Mouse (Mus musculus) ovary, adult 18-20 months (tissue): ENCODE results near the gene Rabac1.

Experiments used
- DNase-seq: peaks from one replicate; pipeline ENCODE4 v3.0.0; 2022; ENCODE audit warnings: low spot score, mixed read lengths

The Rabac1 gene

GRCm38 (mm10) chr7:24980439-24980838 lies 7.9 kb upstream of the Rabac1 start:
- no peak for DNase-seq

GRCm38 (mm10) chr7:24978781-24979180 lies 6.2 kb upstream of the Rabac1 start:
- no peak for DNase-seq

- DNase-seq: no peak
Observed at GRCm38 (mm10) chr7:24974893-24975595, 2.5 kb upstream of the Rabac1 start.

DNA sequence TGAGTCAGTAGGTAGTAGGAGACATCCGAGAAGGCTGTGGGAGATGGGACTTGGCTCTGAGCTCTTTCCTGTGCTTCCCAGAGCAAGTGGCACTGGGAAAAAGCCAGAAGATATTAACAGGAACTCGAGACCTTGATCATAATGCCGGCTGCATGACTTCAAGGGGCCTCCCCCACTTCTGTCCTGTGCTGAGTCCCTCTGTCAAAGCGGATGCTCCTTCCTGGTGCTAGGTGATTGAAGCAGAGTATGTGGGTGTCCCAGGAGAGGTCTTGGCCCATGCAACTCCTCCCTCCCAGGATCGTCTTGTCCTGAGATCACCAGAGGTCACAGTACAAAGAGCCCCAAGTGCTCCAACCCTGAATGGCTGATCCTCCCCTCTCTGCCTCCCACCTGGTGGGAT lies 1.3 kb upstream of the Rabac1 start:
- no peak for DNase-seq

- DNase-seq: no peak
Observed at GRCm38 (mm10) chr7:24973208-24973607, 654 bp upstream of the Rabac1 start.

DNA sequence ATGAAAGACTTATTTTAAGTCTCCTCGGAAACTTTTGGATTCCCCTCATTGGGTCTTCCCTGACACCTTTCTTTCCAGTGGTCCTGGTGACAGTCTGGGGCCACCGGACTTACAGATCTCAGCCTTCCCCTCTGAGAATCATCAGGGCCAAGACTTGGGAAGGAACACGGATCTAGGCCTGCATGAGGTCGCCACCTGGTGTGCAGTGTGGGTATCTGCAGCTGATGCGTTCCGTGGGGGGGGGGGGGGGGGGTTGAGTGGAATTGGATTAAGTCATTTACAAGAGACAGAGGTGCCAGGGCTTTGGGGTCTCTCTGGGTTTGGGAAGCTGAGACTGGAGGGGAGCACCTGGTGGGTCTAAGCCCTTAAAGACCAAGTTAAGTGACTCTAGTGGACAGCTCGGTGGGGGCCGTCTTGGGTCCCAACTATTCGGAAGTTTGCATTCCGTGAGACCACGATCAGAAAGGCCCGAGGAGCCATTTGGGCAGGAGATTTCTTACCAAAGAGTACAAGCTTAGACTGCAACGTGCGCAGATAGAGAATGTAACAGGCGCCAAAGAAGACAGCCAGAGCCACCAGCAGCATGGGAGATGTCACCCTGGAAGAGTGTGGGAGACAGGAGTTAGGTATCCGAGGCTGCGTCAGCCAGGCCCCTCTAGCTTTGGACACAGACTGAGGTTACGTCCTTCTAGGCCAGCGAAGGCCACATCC lies 1.1 kb downstream of the Rabac1 start:
- no peak for DNase-seq

GRCm38 (mm10) chr7:24970341-24970740 lies 2.2 kb downstream of the Rabac1 start:
- no peak for DNase-seq

DNA sequence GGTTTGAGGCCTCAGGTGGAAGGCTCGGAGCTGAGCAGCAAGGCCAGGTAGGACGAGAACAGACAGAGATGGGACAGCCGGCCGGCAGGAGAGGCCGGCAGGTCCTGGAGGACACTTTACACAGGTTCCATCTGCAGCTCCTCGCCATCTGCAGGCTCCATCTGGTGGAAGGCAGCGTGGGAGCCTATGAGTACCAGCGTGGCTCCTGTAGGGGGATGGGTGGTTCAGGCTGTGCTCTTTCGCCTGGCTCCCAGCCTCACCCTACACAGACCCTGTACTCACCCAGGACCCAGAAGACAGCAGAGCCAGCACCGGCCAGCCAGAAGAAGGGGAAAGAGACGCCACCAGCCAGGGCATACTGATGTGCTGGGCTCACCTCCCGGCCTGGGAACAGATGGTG lies 2.7 kb downstream of the Rabac1 start:
- no peak for DNase-seq

DNA sequence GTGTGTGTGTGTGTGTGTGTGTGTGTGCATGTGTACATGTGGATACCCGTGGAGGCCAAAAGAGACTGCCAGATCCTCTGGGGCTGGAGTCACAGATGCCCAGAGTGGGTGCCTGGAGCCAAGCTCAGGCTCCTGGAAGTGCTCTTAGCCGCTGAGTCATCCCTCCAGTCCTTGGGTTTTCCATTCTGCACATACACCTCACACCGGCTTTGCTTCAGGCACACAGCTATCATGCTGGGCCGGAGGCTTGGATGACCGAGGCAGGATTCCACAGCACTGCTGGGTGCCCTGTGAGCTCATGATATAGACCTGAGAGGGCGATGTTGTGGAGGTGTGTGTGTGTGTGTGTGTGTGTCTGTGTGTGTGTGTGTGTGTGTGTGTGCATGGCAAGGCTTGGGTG lies 4.1 kb downstream of the Rabac1 start:
- DNase-seq: no peak

- DNase-seq: no peak
Observed at GRCm38 (mm10) chr7:24967966-24968365, 4.6 kb downstream of the Rabac1 start.

GRCm38 (mm10) chr7:24964897-24965535 lies 7.5 kb downstream of the Rabac1 start:
- peak; percentile 35 for DNase-seq

DNA sequence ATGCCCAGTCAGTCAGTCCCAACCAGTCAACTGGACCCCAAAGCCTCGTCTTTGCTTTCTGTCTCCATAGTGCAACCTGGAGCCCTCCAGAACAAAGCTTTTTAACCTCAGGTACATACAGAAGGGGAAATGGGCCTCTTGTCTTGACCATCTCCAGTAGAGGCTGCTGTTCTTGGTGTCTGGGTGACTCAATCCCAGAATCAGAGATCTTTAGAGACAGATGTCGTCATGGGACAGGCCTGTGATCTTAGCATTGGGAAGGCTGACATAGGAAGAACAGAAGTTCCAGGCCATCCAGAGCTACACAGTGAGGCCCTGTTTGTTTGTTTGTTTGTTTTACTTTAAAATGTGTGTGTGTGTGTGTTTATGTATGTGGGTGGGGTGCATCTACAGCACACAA lies 8.3 kb downstream of the Rabac1 start:
- DNase-seq: no peak

GRCm38 (mm10) chr7:24955226-24955625 lies 17.3 kb downstream of the Rabac1 start:
- no peak for DNase-seq

- DNase-seq: no peak
Observed at GRCm38 (mm10) chr7:24954450-24954849, 18.1 kb downstream of the Rabac1 start.

- DNase-seq: no peak
Observed at GRCm38 (mm10) chr7:24953966-24954365, 18.6 kb downstream of the Rabac1 start.

DNA sequence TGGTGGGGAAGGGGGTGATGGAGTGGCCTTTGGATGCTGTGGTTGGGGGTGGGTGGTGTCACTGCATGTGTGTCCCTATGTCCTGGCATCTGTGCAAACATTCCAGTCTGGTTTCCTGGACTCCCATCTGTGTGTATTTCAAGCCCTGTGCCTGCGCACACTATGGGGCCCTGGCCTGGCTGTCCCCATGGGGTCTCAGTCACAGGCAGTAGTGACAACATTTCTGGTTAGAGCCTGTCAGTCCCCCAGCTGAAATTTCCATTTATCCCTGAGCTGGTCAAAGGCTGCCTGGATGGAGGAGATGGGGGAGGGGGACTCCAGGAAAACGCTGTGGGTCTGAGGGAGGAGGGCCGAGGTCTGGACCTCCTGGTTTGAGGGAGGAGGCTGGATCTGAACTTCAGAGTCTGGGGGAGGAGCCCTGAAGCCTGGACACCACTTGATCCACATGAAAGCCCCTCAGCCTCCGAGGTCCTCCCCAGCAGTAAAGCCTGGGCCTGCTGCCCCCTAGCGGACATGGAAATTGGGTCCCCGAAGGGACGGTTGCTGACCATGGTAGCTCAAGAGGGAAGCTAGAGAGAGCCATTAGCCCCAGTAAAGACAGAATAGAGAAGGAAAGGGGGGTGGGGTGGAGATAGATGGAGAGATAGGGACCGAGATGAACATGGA lies 22.5 kb downstream of the Rabac1 start:
- DNase-seq: no peak

DNA sequence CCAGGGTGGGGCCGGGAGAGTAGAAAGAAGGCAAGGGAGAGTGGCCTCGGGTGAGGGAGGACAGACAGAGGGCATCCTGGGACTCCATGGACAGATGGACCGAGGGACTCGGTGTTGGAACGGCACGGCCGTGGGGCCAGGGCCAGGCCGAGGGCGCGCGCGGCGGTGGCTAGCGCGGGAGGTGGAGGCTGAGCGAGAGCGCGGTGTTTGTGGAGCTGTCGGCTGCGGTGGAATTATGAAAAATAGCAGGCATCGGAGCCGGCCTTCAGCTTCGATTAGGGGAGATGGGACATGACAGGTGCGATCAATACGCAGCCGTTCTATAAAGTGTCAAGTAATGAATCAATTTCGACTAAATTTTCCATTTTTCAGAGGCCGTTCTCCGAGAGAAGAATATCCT lies 23.8 kb downstream of the Rabac1 start:
- DNase-seq: no peak

DNA sequence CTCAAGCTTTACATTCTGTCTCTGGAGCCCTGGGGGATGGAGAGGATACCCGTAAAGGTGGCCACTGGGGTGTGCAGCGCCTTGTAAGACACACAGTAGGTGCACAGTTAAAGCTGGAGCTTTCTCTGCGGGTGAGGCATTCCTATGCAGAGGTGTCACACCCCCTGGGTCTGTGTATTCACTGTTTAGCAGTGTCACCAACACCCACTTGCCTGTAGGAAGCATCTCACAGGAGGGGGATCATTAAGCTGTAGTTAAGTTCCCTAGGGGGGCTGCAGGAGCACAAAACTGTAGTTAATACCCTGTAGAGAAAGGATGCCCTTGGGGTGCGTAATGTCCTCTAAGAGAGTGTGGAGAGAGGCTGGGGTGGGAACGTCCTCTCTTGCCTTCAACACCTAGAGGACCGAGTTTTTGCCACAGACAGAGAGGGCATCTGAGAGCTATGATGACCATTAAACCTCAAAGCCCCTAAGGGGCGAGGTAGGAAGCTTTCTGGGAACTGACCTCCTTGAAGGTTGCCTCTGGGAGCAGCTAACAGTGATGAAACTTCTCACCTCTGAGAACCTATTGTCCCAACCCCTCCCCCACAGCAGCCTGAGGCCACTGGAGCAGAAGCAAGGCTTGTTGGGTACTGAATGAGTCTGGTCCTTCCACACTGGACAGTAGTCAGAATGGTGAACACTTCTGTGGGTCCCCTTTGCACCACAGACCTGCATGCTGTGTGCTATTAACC lies 25.1 kb downstream of the Rabac1 start:
- DNase-seq: no peak

- no peak for DNase-seq
Observed at GRCm38 (mm10) chr7:24944257-24944950, 28.1 kb downstream of the Rabac1 start, which contains the start of gene Gm4881. TSS of gene Gm4881 (minus strand) at chr7:24944494.

DNA sequence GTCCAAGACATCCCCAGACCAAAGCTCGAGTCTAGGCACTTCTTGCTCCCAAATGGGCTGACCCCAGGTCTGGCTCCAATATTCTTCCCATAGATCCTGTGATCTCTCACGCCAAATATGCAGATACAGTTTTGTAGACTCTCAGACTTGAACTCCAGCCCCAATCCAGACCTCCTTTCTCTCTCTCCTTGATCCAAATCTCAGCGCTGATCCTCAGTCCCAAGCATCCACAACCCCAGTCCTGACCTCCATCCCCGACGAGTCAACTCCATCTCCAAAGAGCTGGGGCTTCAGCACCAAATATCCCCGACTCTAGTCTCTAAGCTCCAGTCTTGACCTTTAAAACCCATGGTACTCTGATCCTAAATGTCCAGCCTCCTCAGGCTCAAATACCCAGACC lies 28.9 kb downstream of the Rabac1 start:
- DNase-seq: no peak

GRCm38 (mm10) chr7:24931651-24932050 lies 40.9 kb downstream of the Rabac1 start:
- no peak for DNase-seq
